8 mouse cellular contexts compared by ENCODE assay signal in genomic region chr7:80371041-80371751, GRCm38 (mm10). TPM values are rescaled to one million over a fixed set of nuclear protein-coding genes. Genes with fewer than 3 reads are reported as not detected.
DNase-seq lines count a peak whose midpoint lies in the region; ATAC-seq and TF ChIP-seq lines count a peak whose summit lies in the region.

Gene Man2a2 (minus strand): TSS chr7:80371375.

- peak; percentile 81 for ATAC-seq in lung, postnatal 0 days

- no peak for TF ChIP-seq EP300 in lung, postnatal 0 days (IDR thresholded peaks at IDR 0.05)

- H3K4me3 ChIP-seq in hindbrain, embryonic 10.5 days = peak within 1 kb of the TSS; percentile 94
- H3K4me3 ChIP-seq in lung, postnatal 0 days (ENCODE audit: low read depth, low read length) = peak within 1 kb of the TSS; percentile 92

- DNase-seq in ES-CJ7 (ENCODE audit: low read depth, low spot score) = peak; percentile 47
- DNase-seq in cerebellum, adult 11-12 months = peak; percentile 73
- peak in 1 of 2 experiments; percentile 73 for DNase-seq in frontal cortex, adult 2 months (ENCODE audit: extremely low spot score in 1 of 2, low spot score in 1 of 2)
- DNase-seq in hindbrain, embryonic 10.5 days (ENCODE audit: low spot score) = peak; percentile 66
- peak; percentile 83 to 91 for DNase-seq in layer of hippocampus, postnatal 10 days (ENCODE audit: low spot score in 2 of 2)
- DNase-seq in lung, postnatal 0 days (ENCODE audit: low spot score) = peak; percentile 87
- peak; percentile 63 for DNase-seq in ovary, postnatal 10 days (ENCODE audit: low spot score)
- DNase-seq in thymus, postnatal 0 days (ENCODE audit: low spot score) = peak; percentile 84

- WGBS in hindbrain, embryonic 10.5 days = under 1% methylated on average over 80 of the region's 86 CpGs
- 0% methylated on average over 52 of the region's 86 CpGs for WGBS in lung, postnatal 0 days

- TF ChIP-seq CTCF in lung, postnatal 0 days (IDR thresholded peaks at IDR 0.05) = peak; percentile 79

- H3K9me3 ChIP-seq in hindbrain, embryonic 10.5 days = no peaks in the 10 kb centered on the region
- no peaks in the 10 kb centered on the region for H3K9me3 ChIP-seq in lung, postnatal 0 days (ENCODE audit: low read length)

- H3K27me3 ChIP-seq in hindbrain, embryonic 10.5 days (ENCODE audit: insufficient read depth, poor library complexity, severe bottlenecking) = peaks cover 5% of the 10 kb centered on the region; the same call in 1 of the 2 replicates
- no peaks in the 10 kb centered on the region for H3K27me3 ChIP-seq in lung, postnatal 0 days (replicated peaks; ENCODE audit: insufficient read depth, low read length)

- H3K4me2 ChIP-seq in lung, postnatal 0 days (replicated peaks; ENCODE audit: low read depth, low read length) = peak within 1 kb of the TSS; percentile 91

- H3K36me3 ChIP-seq in hindbrain, embryonic 10.5 days = peaks cover 25% of the 10 kb centered on the region
- H3K36me3 ChIP-seq in lung, postnatal 0 days (ENCODE audit: insufficient read depth, low read length) = 0 out of 2 replicates have a peak, but pooled peaks cover 4% of the 10 kb centered on the region

- H3K9ac ChIP-seq in lung, postnatal 0 days (replicated peaks; ENCODE audit: low read depth) = peak within 1 kb of the TSS; percentile 64

- H3K27ac ChIP-seq in hindbrain, embryonic 10.5 days = peak within 1 kb of the TSS; percentile 95
- peak within 1 kb of the TSS; percentile 87 for H3K27ac ChIP-seq in lung, postnatal 0 days (ENCODE audit: low read length)

- H3K4me1 ChIP-seq in hindbrain, embryonic 10.5 days (replicated peaks) = peaks cover 29% of the 10 kb centered on the region
- H3K4me1 ChIP-seq in lung, postnatal 0 days (ENCODE audit: insufficient read depth, low read depth, low read length) = peaks cover 8% of the 10 kb centered on the region

RNA-seq across cellular contexts. Expression of gene Man2a2, which starts in this region (rescaled TPM):
- 123 and 129 TPM in 2 replicates for polyA plus RNA-seq in frontal cortex, adult 2 months (2012; rRNA removed)
- 17.7 TPM in 2 replicates for polyA plus RNA-seq in hindbrain, embryonic 10.5 days (2016; fragmentation: Nextera tagmentation; extraction: Ambion mirVana)
- total RNA-seq in layer of hippocampus, postnatal 10 days (2021) = 100 to 1,000 TPM; 106 to 115 TPM
- polyA plus RNA-seq in lung, postnatal 0 days (2015; fragmentation: Nextera tagmentation; extraction: Ambion mirVana) = 8.5 and 9.6 TPM in 2 replicates
- 7.1 and 10.3 TPM in 2 replicates for polyA plus RNA-seq in thymus, postnatal 0 days (2015; fragmentation: Nextera tagmentation; extraction: Ambion mirVana)
